Mouse (Mus musculus) forebrain, embryonic 11.5 days (tissue): ENCODE data around the gene Gpr6. TPM values are rescaled to one million over a fixed set of nuclear protein-coding genes. Genes with fewer than 3 reads are reported as not detected.
A peak's percentile ranks its signal among the peaks of the same experiment; 100 is the strongest.

Source experiments
- ATAC-seq: fragments of 200-750 bp; cut with Nextera tagmentation; replicated peaks from 2 replicates; pipeline ENCODE4 v1.8.0; 2017; ENCODE audit warnings: moderate TSS enrichment; ENCODE audit not compliant: low FRiP score
- DNase-seq: peaks from one replicate; pipeline ENCODE4 v3.0.0-alpha.2; 2017; ENCODE audit warnings: low spot score
- H3K27ac ChIP-seq: fragments of 300-500 bp; sonication (generic); 2 replicates; pipeline ENCODE4 v1.5.1; 2014; ENCODE audit warnings: low read depth, low read length
- H3K27me3 ChIP-seq: fragments of 300-500 bp; sonication (generic); 2 replicates; pipeline ENCODE4 v1.6.1; 2014; ENCODE audit warnings: mild to moderate bottlenecking, low read length, mixed read lengths; ENCODE audit not compliant: control insufficient read depth, insufficient read depth
- H3K36me3 ChIP-seq: fragments of 300-500 bp; sonication (generic); 2 replicates; pipeline ENCODE4 v1.6.1; 2014; ENCODE audit warnings: mild to moderate bottlenecking, low read length, moderate library complexity, mixed read lengths; ENCODE audit not compliant: control insufficient read depth, insufficient read depth
- H3K4me1 ChIP-seq: fragments of 300-500 bp; sonication (generic); replicated peaks from 2 replicates; pipeline ENCODE4 v1.6.1; 2014; ENCODE audit warnings: low read length, mixed read lengths; ENCODE audit not compliant: control insufficient read depth, insufficient read depth
- H3K4me2 ChIP-seq: fragments of 300-500 bp; sonication (generic); 2 replicates; pipeline ENCODE4 v1.6.1; 2014; ENCODE audit warnings: low read depth, mild to moderate bottlenecking, low read length, moderate library complexity, mixed read lengths; ENCODE audit not compliant: severe bottlenecking
- H3K4me3 ChIP-seq: fragments of 300-500 bp; sonication (generic); 2 replicates; pipeline ENCODE4 v1.5.1; 2014; ENCODE audit warnings: low read depth, low read length
- H3K9ac ChIP-seq: fragments of 300-500 bp; sonication (generic); 2 replicates; pipeline ENCODE4 v1.6.1; 2014; ENCODE audit warnings: low read length
- H3K9me3 ChIP-seq: fragments of 300-500 bp; sonication (generic); 2 replicates; pipeline ENCODE4 v1.6.1; 2016; ENCODE audit warnings: low read length, mixed read lengths; ENCODE audit not compliant: control insufficient read depth
- whole genome bisulfite sequencing: fragments of 180-500 bp; shearing (Covaris S2); extraction: QIAGEN DNeasy Blood & Tissue Kit; methylation state at CpG from one replicate; pipeline ENCODE4 v1.1.7; 2014; 5-methylcytosine and 5-hydroxymethylcytosine counted together
- polyA plus RNA-seq: library from polyadenylated mRNA; unstranded; fragments of >200 nt; fragmentation: Nextera tagmentation; extraction: Ambion mirVana; gene quantifications from 2 replicates; pipeline ENCODE4 v1.2.1, GENCODE M21; 2014

Gpr6 gene
- polyA plus RNA-seq, 1 experiment from 2014 or later: not detected

DNA sequence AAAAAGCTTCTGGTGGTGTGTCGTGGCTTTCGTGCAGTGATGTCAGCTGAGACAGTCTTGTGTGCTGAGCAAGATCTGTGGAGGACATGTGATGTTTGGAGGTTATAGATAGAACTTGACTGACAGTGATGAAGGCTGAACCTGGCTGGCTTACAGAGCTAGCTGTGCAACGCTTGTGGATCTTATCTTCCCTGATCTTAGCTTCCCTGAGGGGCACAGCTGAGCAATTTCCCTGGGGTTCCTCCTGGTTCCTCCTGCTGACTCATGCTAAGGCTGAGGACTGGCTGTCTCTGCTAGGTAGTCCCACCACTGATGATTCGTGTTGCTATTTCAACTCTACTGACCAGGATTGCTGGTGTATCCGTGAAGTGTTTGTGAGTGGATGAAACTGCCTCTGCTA is 18.1 kb downstream of the Gpr6 start:
- DNase-seq (no peak), ATAC-seq (no peak)
- H3K27ac ChIP-seq: no peak overlapping the region
- no peaks in the 10 kb centered on the region for H3K36me3 ChIP-seq
- WGBS: 79% methylated on average over 5 of the region's 5 CpGs
- H3K4me1 ChIP-seq: no peaks in the 10 kb centered on the region
- H3K4me2 ChIP-seq: no peak overlapping the region
- H3K9ac ChIP-seq: no peak overlapping the region
- no peaks in the 10 kb centered on the region for H3K9me3 ChIP-seq
- no peaks in the 10 kb centered on the region for H3K27me3 ChIP-seq
- no peak overlapping the region for H3K4me3 ChIP-seq

DNA sequence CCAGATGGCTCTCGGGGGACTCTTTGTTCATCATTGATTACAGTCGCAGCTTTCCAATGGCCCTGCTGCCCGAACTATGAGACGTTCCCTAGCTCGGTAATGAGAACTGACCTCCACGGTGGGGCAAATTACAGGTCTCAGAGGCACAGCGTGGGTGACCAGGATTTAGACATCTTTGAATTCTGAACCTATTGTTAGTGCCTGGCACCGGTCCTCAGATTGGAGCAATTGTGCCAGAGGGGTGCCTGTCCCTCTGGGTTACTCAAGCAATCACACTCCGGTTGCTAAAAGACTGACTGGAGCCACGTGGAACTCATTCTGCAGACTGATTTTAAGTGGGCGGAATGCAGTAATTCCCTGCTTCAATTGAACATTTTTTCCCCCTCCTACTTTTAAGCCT is 29.8 kb downstream of the Gpr6 start:
- DNase-seq: no peak
- Histone ChIP-seq H3K27me3 (no peaks in the 10 kb centered on the region), H3K4me2 (no peak overlapping the region), H3K36me3 (no peaks in the 10 kb centered on the region), H3K4me3 (no peak overlapping the region), H3K27ac (no peak overlapping the region), H3K9ac (no peak overlapping the region), H3K4me1 (0 out of 2 replicates have a peak, but pooled peaks cover 2% of the 10 kb centered on the region), H3K9me3 (no peaks in the 10 kb centered on the region)
- WGBS: 45% methylated on average over 11 of the region's 11 CpGs
- ATAC-seq: no peak

DNA sequence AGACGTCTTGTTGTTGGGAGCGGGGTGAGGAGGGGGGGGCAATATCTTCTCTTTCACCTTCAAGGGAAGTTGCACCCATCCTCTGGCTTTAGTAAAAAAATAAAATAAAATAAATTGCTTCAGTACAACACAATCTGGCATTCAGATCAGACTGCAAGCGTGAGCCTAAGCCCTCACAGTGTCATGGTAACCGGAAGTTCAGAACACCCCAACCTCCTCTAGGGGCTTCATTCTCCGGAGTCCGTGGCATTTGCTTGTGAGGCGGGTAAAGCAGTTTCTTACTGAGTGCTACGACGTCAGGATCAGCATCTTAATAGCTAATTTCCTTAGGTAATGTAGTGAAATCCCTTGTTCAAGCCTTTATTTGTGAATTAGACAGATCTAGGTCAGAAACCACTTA is 30.6 kb downstream of the Gpr6 start:
- no peak overlapping the region for H3K4me2 ChIP-seq
- no peak overlapping the region for H3K4me3 ChIP-seq
- H3K36me3 ChIP-seq: no peaks in the 10 kb centered on the region
- H3K27ac ChIP-seq: no peak overlapping the region
- no peak for DNase-seq
- 0 out of 2 replicates have a peak, but pooled peaks cover 2% of the 10 kb centered on the region for H3K4me1 ChIP-seq
- 72% methylated on average over 9 of the region's 9 CpGs for WGBS
- ATAC-seq: no peak
- no peak overlapping the region for H3K9ac ChIP-seq
- H3K9me3 ChIP-seq: no peaks in the 10 kb centered on the region
- H3K27me3 ChIP-seq: no peaks in the 10 kb centered on the region

DNA sequence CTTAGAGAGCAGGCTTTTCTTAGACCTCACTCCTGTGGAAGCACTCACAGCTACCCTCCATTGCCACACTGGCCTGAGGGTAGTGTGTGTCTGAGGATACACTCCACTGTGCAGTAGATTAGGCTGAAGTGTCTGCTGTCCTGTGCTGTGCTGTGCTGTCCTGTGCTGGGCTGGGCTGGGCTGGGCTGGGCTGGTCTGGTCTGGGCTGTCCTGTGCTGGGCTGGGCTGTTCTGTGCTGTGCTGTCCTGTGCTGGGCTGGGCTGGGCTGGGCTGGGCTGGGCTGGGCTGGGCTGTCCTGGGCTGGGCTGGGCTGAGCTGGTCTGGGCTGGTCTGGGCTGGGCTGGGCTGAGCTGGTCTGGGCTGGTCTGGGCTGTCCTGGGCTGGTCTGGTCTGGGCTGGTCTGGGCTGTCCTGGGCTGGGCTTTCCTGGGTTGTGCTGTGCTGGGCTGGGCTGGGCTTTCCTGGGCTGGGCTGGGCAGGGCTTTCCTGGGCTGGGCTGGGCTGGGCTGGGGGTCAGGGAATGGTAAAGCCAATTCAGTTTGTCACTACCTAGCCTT is 31.5 kb downstream of the Gpr6 start:
- no peaks in the 10 kb centered on the region for H3K27me3 ChIP-seq
- no peaks in the 10 kb centered on the region for H3K36me3 ChIP-seq
- H3K9ac ChIP-seq: no peak overlapping the region
- H3K4me2 ChIP-seq: no peak overlapping the region
- no peak overlapping the region for H3K4me3 ChIP-seq
- no peak overlapping the region for H3K27ac ChIP-seq
- H3K4me1 ChIP-seq: 0 out of 2 replicates have a peak, but pooled peaks cover 2% of the 10 kb centered on the region
- DNase-seq: peak; percentile 52
- ATAC-seq: no peak; the same call in 1 of the 2 replicates
- H3K9me3 ChIP-seq: no peaks in the 10 kb centered on the region

DNA sequence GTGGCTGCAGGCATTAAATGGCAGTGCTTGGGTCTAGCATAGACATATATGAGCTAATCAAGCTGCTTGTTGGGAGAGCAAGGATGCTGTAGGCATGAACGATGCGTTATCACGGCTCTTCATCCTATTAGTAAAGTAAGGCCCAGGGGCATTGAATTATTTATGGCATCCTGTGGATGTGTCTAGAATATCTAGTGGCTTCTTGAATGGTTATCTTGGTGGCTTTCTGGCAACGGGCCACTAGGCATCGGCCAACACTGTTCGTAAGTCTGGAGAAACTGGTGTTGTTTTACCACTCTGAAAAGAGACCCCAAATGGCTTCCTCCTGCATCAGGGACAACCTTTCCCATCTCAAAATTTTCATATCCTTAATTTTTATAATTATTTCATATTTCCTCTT is 33.6 kb downstream of the Gpr6 start:
- no peak for DNase-seq

DNA sequence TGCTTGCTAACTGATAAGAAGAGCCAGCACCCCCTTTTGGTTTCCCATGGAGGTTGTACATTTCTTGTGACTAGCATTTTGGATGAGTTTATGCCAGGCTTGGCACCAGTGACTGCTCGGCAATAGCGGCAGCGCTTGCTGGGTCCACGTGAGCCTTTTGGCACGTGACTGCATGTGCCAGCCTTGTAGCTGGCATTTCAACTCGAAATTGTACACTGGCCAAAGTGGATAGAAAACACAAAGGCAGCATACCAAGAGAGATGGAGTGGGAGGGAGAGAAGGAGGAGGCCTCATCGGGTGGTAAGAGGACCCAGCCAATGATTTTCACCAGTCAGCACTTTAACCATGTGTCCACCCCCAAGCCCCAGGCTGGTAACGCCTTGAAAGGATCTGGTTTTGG is 34.4 kb downstream of the Gpr6 start:
- Histone ChIP-seq H3K36me3 (no peaks in the 10 kb centered on the region), H3K27me3 (no peaks in the 10 kb centered on the region), H3K9me3 (no peaks in the 10 kb centered on the region), H3K4me2 (no peak overlapping the region), H3K27ac (no peak overlapping the region), H3K4me3 (no peak overlapping the region), H3K4me1 (0 out of 2 replicates have a peak, but pooled peaks cover 2% of the 10 kb centered on the region), H3K9ac (no peak overlapping the region)
- 77% methylated on average over 8 of the region's 8 CpGs for WGBS
- ATAC-seq (no peak), DNase-seq (no peak)

More for the DNA sequence above, 33.6 kb downstream of the Gpr6 start:
- Histone ChIP-seq H3K27ac (no peak overlapping the region), H3K4me2 (no peak overlapping the region), H3K9ac (no peak overlapping the region), H3K9me3 (no peaks in the 10 kb centered on the region), H3K27me3 (no peaks in the 10 kb centered on the region), H3K36me3 (no peaks in the 10 kb centered on the region), H3K4me1 (0 out of 2 replicates have a peak, but pooled peaks cover 2% of the 10 kb centered on the region), H3K4me3 (no peak overlapping the region)
- 90% methylated on average over 6 of the region's 6 CpGs for WGBS
- ATAC-seq: no peak

DNA sequence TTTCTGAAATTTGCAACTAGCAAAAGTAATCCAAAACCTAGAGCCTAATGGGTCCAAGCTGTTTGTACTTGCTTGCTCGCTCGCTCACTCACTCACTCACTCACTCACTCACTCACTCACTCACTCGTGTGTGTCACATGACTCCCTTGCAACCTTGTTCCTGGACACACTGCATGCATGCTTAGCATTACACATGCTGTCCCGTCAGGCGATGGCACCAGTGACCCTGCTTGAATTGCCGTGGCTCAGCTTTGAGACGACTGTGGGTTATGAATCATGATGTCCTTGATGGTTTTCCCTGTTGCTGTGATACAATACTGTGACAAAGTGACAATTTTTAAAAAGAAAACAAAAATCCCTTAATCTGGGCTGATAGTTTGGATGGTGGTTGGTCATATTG is 39.3 kb downstream of the Gpr6 start:
- DNase-seq (no peak), ATAC-seq (no peak)
- H3K27ac ChIP-seq: no peak overlapping the region
- H3K9me3 ChIP-seq: no peaks in the 10 kb centered on the region
- H3K4me3 ChIP-seq: no peak overlapping the region
- no peak overlapping the region for H3K9ac ChIP-seq
- WGBS: 84% methylated on average over 7 of the region's 7 CpGs
- no peak overlapping the region for H3K4me2 ChIP-seq
- H3K4me1 ChIP-seq: no peaks in the 10 kb centered on the region
- no peaks in the 10 kb centered on the region for H3K36me3 ChIP-seq
- no peaks in the 10 kb centered on the region for H3K27me3 ChIP-seq

DNA sequence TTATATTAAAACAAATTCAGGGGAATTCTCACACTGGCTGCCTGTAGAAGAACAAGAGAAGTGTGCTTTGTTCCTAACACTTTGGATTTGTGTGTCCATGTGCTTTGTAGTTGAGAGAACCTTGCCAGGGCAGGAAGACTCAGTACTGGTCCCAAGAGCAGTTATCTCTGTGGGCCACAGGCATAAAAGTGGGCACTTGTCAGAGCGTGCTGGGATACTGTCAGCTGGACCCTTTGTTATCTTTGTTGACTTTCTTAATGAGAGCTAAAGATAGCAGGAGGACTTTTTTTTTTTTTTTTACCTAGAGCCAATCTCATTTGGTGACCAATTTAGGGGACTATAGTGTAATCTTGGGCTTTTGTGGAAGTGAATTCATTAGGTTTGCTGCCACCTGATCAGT is 47.2 kb downstream of the Gpr6 start:
- no peak overlapping the region for H3K27ac ChIP-seq
- H3K9ac ChIP-seq: no peak overlapping the region
- H3K4me1 ChIP-seq: no peaks in the 10 kb centered on the region
- no peaks in the 10 kb centered on the region for H3K27me3 ChIP-seq
- ATAC-seq (no peak), DNase-seq (no peak)
- 41% methylated on average over 1 of the region's 1 CpGs for WGBS
- no peak overlapping the region for H3K4me3 ChIP-seq
- no peak overlapping the region for H3K4me2 ChIP-seq
- H3K36me3 ChIP-seq: no peaks in the 10 kb centered on the region
- no peaks in the 10 kb centered on the region for H3K9me3 ChIP-seq

DNA sequence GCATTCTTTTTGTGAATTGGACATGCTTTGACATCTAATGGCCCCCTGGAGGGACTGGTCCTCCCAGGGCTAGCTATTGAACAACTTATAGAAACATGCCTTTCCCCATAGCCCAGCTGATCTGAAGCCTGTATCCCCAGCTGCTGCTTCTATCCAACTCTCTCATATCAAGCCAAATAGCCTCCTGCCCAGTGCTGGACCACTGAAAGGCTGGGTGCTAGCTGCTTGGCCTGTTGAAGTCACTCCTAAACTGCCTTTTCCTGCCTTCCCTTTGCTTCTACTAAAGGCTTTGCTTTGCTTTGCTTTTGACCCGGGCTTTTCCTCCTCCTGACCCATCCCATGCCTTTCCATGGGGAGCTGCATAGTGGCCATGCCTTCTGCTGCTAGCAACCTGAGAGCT is 47.7 kb downstream of the Gpr6 start:
- WGBS: 73% methylated on average over 1 of the region's 1 CpGs
- H3K27me3 ChIP-seq: no peaks in the 10 kb centered on the region

More for the DNA sequence above, 47.7 kb downstream of the Gpr6 start:
- no peak for ATAC-seq
- Histone ChIP-seq H3K9me3 (no peaks in the 10 kb centered on the region), H3K4me2 (no peak overlapping the region), H3K4me1 (no peaks in the 10 kb centered on the region), H3K9ac (no peak overlapping the region), H3K4me3 (no peak overlapping the region), H3K36me3 (no peaks in the 10 kb centered on the region), H3K27ac (no peak overlapping the region)
- DNase-seq: no peak
